15 mouse cellular contexts compared by ENCODE assay signal in the genomic region with DNA sequence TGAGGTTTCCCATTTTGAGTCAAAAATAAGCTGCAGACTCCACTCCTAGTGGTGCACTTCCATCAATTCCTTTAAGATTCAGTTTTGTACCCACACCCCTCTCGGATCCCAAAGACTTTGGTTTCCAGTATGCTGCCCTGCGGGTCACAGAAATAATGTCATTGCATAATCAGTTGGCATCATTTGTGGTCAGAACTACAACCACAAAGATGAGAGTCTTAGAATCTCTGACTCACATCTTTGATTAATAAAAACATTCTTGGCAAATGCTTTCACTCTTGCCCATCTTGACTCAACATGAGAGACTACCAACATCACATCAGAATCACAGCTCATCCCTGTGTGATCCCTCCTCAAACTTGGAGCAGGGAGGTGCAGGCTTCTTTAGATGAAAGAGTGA.
"Had no signal": no experiment of that assay in that cellular context is flagged by ENCODE, and none has a peak within 500 bp of the region (broad histone marks: within the 10 kb centered on the region; RNA-seq: fewer than 3 reads in every experiment).

No protein-coding gene starts in this region.

- DNase-seq: lung, adult 18-20 months; lung, embryonic 14.5 days; lung, postnatal 14 days; lung, postnatal 36 days; right cerebral cortex, postnatal 14 days; right cerebral cortex, postnatal 4 days; spleen, adult 18-20 months; thymus, adult 2 months; thymus, postnatal 25 days; thymus, postnatal 4 days had no signal

- ATAC-seq: midbrain, embryonic 13.5 days; midbrain, embryonic 15.5 days had no signal

- H3K4me3 ChIP-seq: midbrain, embryonic 13.5 days; midbrain, embryonic 15.5 days; neural tube, embryonic 12.5 days; stomach, embryonic 15.5 days had no signal

- H3K27me3 ChIP-seq: megakaryocyte, embryonic 14.5 days; midbrain, embryonic 13.5 days; midbrain, embryonic 15.5 days; neural tube, embryonic 12.5 days; stomach, embryonic 15.5 days had no signal

- H3K36me3 ChIP-seq: midbrain, embryonic 13.5 days; midbrain, embryonic 15.5 days; neural tube, embryonic 12.5 days; stomach, embryonic 15.5 days had no signal
